Mouse (Mus musculus) right cerebral cortex, adult 2 months (tissue): ENCODE data around the gene Olfr1012.
"Not testable (repeated sequence)": the region's sequence is repeated elsewhere in the genome, so short reads cannot be mapped to it uniquely, and the experiment has no call there.

Experiments
- DNase-seq, 2 experiments: peaks; one replicate each; pipeline ENCODE4 v3.0.0; 2021 to 2022; ENCODE audit warnings: low spot score in 2 of 2

The Olfr1012 gene

DNA sequence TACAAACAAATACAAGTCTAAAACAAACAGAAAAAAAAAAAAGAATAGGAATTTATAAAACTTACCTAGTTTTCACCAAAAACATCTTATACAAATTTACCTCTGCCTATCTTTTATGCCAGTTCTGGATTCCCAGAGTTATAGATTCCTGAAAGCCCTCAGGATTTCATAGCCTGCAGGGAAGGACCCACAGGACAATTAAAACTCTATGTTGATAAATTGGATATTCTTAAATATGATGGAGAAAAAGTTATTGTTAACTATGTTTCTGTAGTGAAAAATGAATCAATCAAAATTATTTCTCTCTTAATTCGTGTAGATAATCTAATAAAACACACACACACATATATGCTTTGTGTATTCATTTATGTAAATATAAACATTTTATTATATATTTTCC is at the start of gene Olfr1012:
Gene Olfr1012, minus strand, starts transcription at position 101 of the 400 bp plus-strand sequence.
- DNase-seq, result no peak

DNA sequence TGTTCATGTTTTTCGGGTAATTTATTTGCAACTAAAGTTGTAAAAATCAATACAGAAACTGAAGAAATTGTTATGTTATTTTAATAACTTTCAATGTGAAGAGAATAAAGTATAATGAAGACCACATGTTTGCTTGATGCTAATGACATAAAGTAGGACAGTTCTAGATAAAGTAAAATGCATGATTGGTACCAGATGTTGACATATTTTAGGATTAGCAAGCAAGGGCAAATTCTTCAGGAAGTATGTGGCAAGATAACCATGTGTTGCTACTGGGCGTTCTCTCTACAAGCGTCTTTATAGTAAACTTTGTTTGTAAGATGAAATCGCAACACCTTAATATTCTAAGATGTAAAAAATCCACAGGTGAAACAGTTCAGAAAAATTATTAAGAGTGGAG is 41.9 kb upstream of the Olfr1012 start:
- DNase-seq, result no peak

DNA sequence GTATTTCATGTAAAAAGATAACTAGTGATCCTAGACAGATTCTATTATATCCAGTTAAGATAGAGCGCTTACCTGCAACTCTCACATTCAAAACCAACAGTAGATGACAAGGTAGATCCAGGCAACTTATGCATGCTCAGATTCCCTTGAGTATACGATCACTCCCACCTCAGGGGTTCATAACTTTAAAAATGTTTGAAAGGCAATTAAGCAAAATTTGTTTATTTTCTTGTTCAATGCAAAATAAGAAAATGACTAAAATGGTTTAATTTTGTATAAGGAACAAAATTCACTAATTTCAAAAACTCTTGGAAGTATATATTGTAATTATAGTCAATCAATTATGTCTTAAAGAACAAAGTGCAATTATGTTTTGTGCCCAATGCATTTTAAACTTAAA is 39.9 kb upstream of the Olfr1012 start, which contains the start of gene Olfr1016:
Gene Olfr1016, minus strand, starts transcription at position 101 of the 400 bp plus-strand sequence.
- DNase-seq, result no peak

DNA sequence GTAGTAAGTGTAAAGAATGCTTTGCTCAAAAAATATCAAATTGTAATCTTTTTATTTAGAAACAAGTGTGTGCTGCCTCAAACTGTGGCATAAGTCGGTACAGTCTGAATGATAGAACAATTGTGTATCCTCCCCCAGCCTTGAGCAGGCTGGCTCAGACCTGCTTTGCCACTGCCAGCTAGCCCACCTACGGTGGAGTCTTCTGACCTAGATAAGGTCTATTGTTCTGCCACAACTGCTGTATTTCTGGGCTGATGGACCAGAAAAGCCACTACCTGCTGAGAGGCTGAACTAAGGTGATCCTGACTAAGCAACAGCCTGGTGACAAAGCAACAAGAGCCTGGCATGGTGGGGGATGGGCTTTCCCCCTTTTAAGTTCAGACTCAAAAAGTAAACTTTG is 29.8 kb upstream of the Olfr1012 start:
- no peak for DNase-seq

DNA sequence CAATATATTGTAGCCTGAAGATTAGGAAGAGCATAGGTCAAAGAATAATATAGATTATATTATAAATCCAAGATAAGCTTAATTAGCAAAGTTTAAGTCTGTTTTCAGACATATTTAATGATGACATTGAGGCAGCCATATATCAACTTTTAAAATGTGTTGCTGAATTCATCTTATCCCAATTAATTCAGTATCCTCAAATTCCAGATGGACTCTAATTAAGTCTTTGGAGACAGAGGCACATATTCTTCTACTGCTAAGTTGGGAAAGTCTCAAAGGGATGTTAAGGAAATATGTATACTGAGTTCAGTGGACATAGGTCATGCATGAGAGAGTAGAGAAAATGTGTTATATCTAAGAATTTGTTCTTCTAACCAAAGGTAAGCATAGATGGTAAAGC is 19.2 kb upstream of the Olfr1012 start, which contains the start of gene Olfr1015:
Gene Olfr1015, plus strand, starts transcription at position 301 of the 400 bp plus-strand sequence.
- DNase-seq, result no peak

DNA sequence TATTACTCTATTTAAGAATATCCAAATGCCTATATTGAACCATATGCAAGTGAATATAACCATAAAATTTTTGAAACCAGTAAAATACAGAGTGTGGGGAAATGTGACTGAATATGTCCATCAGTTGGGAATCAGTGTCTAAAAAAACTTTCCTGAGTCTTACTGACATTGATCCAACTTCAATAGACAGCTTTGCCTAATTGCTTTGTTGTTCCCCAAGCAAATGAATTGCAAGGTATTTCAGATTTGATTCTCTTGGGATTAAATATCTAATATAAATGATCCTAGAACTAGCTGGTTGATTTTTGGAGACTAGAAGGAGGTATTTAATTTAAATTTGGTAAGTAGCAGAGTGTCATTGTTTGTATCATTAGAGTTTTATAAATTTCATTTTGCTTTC is 9.8 kb upstream of the Olfr1012 start, which contains the start of gene Olfr1014:
Gene Olfr1014, plus strand, starts transcription at position 301 of the 400 bp plus-strand sequence.
- no peak for DNase-seq

DNA sequence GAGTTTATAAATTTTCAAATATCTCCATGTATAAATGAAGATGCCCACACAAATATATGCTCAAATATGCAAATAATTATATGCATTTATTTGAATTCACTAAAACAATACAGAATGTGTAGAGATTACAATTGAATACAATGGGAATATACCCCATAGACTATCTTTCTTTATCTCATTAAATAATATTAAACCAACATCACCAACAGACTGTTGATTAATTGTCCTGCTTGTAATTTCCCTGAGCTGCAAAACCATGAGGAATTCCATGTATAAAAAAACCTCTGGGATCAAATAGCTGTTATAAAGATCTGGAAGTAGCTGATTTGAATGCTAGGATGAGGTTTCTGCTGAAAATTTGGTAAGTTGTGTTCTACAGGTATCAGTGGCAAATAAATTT is 4.2 kb upstream of the Olfr1012 start, which contains the start of gene Olfr1013:
Gene Olfr1013, plus strand, starts transcription at position 301 of the 400 bp plus-strand sequence.
- no peak for DNase-seq

DNA sequence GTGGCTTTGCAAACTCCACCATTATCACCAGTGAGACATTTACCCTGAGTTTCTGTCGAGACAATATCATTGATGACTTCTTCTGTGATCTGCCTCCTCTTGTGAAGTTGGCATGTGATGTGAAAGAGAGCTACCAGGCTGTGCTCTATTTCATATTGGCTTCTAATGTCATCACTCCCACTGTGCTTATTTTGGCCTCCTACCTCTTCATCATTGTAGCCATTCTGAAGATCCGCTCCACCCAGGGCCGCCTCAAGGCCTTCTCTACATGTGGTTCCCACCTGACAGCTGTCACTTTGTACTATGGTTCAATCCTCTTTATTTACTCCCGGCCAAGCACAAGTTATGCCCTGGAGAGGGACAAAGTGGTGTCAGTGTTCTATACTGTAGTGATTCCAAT is 8.7 kb downstream of the Olfr1012 start:
- no peak for DNase-seq

DNA sequence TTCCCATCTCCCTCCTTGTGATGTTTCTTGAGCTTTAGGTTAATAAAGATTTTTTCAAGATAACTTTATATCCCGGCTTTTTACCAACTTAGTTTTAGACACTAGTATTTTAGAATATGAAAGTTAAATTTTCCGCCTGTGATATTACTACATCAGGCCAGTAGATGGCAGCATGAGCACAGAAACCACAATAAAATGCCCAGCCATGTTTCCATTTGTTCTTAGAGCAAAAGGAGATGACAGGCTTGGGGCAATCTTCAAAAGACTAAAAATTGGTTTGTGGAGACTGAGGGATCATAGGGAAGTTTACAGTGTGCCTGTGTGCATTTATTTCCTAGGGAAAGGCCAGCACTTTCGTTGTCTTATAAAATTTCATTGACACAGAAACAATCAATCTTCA is 36.8 kb downstream of the Olfr1012 start:
- peak; percentile 4 to 55 for DNase-seq

DNA sequence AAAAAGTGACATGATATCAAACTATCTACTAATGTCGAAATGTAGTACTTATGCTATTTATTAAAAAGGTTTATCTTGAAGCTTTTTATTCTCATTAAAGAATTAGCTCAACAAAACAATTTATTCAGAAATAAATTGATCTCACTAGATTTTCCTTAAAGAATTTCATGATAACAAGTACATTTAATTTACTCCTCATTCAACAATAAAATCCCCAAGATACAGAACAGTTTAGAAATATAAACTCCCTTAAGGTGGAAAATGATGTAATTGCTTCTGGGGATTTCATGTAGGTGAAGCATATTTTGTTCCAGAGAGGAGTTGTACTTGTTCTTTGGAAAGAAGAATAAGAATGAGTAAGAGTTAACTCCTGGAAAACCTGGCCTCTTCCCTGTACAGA is 47.4 kb downstream of the Olfr1012 start, which contains the start of gene Olfr1009:
Gene Olfr1009, plus strand, starts transcription at position 301 of the 400 bp plus-strand sequence.
- no peak for DNase-seq

DNA sequence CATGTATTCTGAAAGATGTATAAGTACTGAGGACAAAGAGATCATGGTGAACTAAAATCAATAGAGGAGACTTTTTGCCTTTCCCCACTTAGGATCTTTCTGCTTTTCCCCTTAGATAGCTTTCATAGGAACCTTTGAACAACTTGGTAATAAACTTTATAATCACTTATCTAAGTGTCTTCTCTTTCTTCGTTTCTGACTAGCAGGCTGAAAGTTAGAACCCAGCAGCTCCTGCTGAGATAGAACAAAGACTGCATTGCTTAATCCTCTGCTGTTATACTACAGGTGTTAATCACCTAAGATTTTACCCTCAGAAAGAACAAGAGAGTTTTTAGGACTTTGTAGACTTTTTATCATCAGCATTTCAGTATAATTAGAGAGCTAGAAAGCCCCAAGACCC is 51.4 kb downstream of the Olfr1012 start:
- DNase-seq, result no peak

DNA sequence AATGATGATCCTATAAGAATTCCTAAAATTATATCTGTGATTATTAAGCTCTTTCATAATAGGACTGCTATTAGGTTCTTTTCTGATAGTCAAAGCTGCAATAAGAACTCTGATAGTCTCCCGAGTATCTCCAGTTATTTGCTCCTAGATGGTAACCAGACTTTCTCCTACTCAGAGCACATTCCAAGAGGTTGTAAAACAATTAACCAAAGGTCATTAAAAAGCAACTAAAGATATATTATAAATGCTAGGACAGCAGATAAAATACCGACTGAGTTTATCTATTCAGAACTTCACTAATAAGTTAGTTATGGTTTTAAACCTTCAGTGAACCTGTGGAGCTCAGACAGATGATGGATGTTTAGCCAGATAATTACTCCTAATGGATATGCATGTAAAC is 51.9 kb downstream of the Olfr1012 start:
- DNase-seq, result not testable (repeated sequence)
